In genomic region chr2:129198436-129199327, GRCm38 (mm10) we compare ENCODE assay signal across 8 mouse cellular contexts. TPM values are rescaled to one million over a fixed set of nuclear protein-coding genes. Genes with fewer than 3 reads are reported as not detected.
DNase-seq lines count a peak whose midpoint lies in the region; ATAC-seq and TF ChIP-seq lines count a peak whose summit lies in the region.

Slc20a1 (plus strand) TSS chr2:129198764.

- H3K4me2 ChIP-seq in hindbrain, postnatal 0 days (ENCODE audit: low read depth, low read length), result peak within 1 kb of the TSS; percentile 90

- no peak for TF ChIP-seq CTCF in gastrocnemius, adult 2 months (IDR thresholded peaks at IDR 0.05)
- peak; percentile 25 for TF ChIP-seq CTCF in hindbrain, postnatal 0 days (IDR thresholded peaks at IDR 0.05; ENCODE audit: low read depth)
- no peak for TF ChIP-seq CTCF in left cerebral cortex, adult 2 months (IDR thresholded peaks at IDR 0.05)

- H3K9me3 ChIP-seq in hindbrain, postnatal 0 days (ENCODE audit: low read length), result no peaks in the 10 kb centered on the region

- peak; percentile 94 for DNase-seq in WW6 (ENCODE audit: low read depth, low spot score)
- DNase-seq in cerebellum, postnatal 4 days (ENCODE audit: low spot score in 2 of 2), result peak; percentile 98 to 99
- DNase-seq in gastrocnemius, adult 2 months, result peak; percentile 100
- DNase-seq in hindbrain, postnatal 0 days (ENCODE audit: low spot score), result peak; percentile 99
- DNase-seq in left cerebral cortex, adult 2 months (ENCODE audit: extremely low spot score in 1 of 2, low spot score in 2 of 2), result peak; percentile 99
- peak; percentile 98 to 99 for DNase-seq in right cerebral cortex, adult 2 months (ENCODE audit: low spot score in 2 of 2)
- DNase-seq in urinary bladder, postnatal 14 days (ENCODE audit: low spot score), result peak; percentile 99

- peak; percentile 99 for ATAC-seq in hindbrain, postnatal 0 days
- ATAC-seq in megakaryocyte, adult 5-6 weeks (ENCODE audit: poor library complexity, severe bottlenecking), result peak; percentile 93

- H3K4me3 ChIP-seq in gastrocnemius, adult 2 months, result peak within 1 kb of the TSS; percentile 97
- H3K4me3 ChIP-seq in hindbrain, postnatal 0 days (ENCODE audit: low read length), result peak within 1 kb of the TSS; percentile 65
- peak within 1 kb of the TSS; percentile 86 for H3K4me3 ChIP-seq in left cerebral cortex, adult 2 months

- peak within 1 kb of the TSS; percentile 81 for H3K9ac ChIP-seq in hindbrain, postnatal 0 days (replicated peaks; ENCODE audit: low read length)

- peak within 1 kb of the TSS; percentile 98 for H3K27ac ChIP-seq in gastrocnemius, adult 2 months
- H3K27ac ChIP-seq in hindbrain, postnatal 0 days, result peak within 1 kb of the TSS; percentile 95
- H3K27ac ChIP-seq in left cerebral cortex, adult 2 months, result peak within 1 kb of the TSS; percentile 98

- peaks cover 7% of the 10 kb centered on the region for H3K4me1 ChIP-seq in hindbrain, postnatal 0 days (ENCODE audit: insufficient read depth, low read length)

- WGBS in hindbrain, postnatal 0 days, result under 1% methylated on average over 74 of the region's 96 CpGs

- intact Hi-C loops in gastrocnemius, adult 2 months (cut with DNase I), result loop anchor here (5.0 to 10.0 kb wide), 3 partner anchors 44 to 254 kb away; partner anchors contain the start of genes Chchd5 and Zc3h8
- intact Hi-C loops in left cerebral cortex, adult 2 months (cut with DNase I), result loop anchor here (2.0 to 10.0 kb wide), 3 partner anchors 70 to 254 kb away; partner anchors contain the start of genes Chchd5 and Zc3h8

- peaks cover 11% of the 10 kb centered on the region; the same call in 1 of the 2 replicates for H3K36me3 ChIP-seq in hindbrain, postnatal 0 days (ENCODE audit: insufficient read depth, low read length)

- no peaks in the 10 kb centered on the region for H3K27me3 ChIP-seq in hindbrain, postnatal 0 days (ENCODE audit: insufficient read depth, low read length)

RNA-seq across cellular contexts. Expression of gene Slc20a1, which starts in this region (rescaled TPM):
- 10 to 100 TPM; 10.5 to 23.9 TPM for total RNA-seq in gastrocnemius, adult 2 months (2021)
- 63.0 and 63.5 TPM in 2 replicates for total RNA-seq in hindbrain, postnatal 0 days (2014; rRNA removed)
- polyA plus RNA-seq in hindbrain, postnatal 0 days (2015; fragmentation: Nextera tagmentation; extraction: Ambion mirVana), result 40.6 and 41.6 TPM in 2 replicates
- 100 to 1,000 TPM; 161 to 164 TPM for total RNA-seq in left cerebral cortex, adult 2 months (2021)
- 18.7 and 22.8 TPM in 2 replicates for total RNA-seq in megakaryocyte, adult 5-6 weeks (2015)
- total RNA-seq in megakaryocyte, adult 5-6 weeks (2017), result 52.4 and 70.8 TPM in 2 replicates

Comparison
In these comparisons a context has a peak if more than half of its experiments do, and no peak if none do; other contexts are left out.
1. Peak in every context shown above with its lines: DNase-seq, ATAC-seq, H3K4me3 ChIP-seq and H3K27ac ChIP-seq.